Mouse (Mus musculus) brain, embryonic 14.5 days (tissue): Measurements from ENCODE around the gene Dlgap4.

Experiments
- CTCF ChIP-seq: fragments of 200-500 bp; IDR thresholded peaks from 2 replicates; pipeline ENCODE4 v1.5.1; 2012; ENCODE audit warnings: inconsistent platforms, mild to moderate bottlenecking, moderate library complexity, borderline replicate concordance; ENCODE audit not compliant: insufficient read depth, insufficient read length; ENCODE audit errors: extremely low read depth
- POLR2A ChIP-seq: fragments of 200-500 bp; IDR thresholded peaks from 2 replicates; pipeline ENCODE4 v1.6.1; 2012; ENCODE audit warnings: mild to moderate bottlenecking, inconsistent platforms, borderline replicate concordance; ENCODE audit not compliant: poor library complexity, insufficient read depth, insufficient read length, severe bottlenecking; ENCODE audit errors: extremely low read depth

GRCm38 (mm10) chr2:156774738-156775454, 161.4 kb downstream of the Dlgap4 start, which contains the start of gene Myl9:
- no peak for TF ChIP-seq POLR2A
- TF ChIP-seq CTCF: no peak
